Mouse (Mus musculus): ENCODE results near the gene Prickle2.

- TF ChIP-seq USF1 (IDR thresholded peaks at IDR 0.05; ENCODE audit: low read depth) = no peak
- no peak for TF ChIP-seq MYOG (IDR thresholded peaks at IDR 0.05; ENCODE audit: control insufficient read depth in 1 of 3, insufficient read depth in 1 of 3, insufficient read length in 2 of 3, low read depth in 2 of 3)
- no peak for TF ChIP-seq POLR2A (IDR thresholded peaks at IDR 0.05; ENCODE audit: insufficient read length, low read depth)
- TF ChIP-seq POLR2AphosphoS2 (IDR thresholded peaks at IDR 0.05; ENCODE audit: insufficient read length, low read depth) = no peak
- no peak for TF ChIP-seq SRF (IDR thresholded peaks at IDR 0.05; ENCODE audit: control insufficient read depth, insufficient read length, low read depth)
Observed at GRCm38 (mm10) chr6:92640896-92641295, 65.1 kb downstream of the Prickle2 start.
